Mouse (Mus musculus) bone marrow macrophage, adult 2 months (primary cell): ENCODE measurements around the gene Fads1.

Source experiments
- CTCF ChIP-seq: IDR thresholded peaks from 2 replicates; pipeline ENCODE4 v1.5.1; 2012; ENCODE audit warnings: low read depth, mild to moderate bottlenecking, low read length, moderate library complexity
- POLR2A ChIP-seq: IDR thresholded peaks from 2 replicates; pipeline ENCODE4 v1.6.1; 2012; ENCODE audit warnings: mild to moderate bottlenecking, low read depth, low read length, borderline replicate concordance

DNA sequence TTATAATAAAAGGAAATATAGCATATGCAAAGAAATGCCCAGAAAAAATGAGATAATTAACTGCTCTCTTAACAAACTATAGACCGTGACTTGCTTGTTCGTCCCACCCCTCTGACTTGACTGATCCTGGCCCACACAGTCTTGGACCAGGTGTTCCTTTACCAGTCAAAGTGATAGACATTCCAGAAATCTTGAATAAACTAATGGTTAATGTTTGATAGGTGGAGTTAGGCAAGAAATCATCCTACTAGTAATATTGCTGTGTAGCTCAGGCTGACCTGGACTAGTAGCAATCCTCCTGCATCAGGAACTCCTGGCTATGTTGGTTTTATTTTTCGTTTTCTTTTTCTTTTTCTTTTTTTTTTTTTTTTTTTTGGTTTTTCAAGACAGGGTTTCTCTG lies 14.2 kb upstream of the Fads1 start:
- TF ChIP-seq POLR2A, result no peak
- no peak for TF ChIP-seq CTCF
